Mouse (Mus musculus) bone marrow, adult 2 months (tissue): Measurements from ENCODE around the gene Wfikkn2.

Experiments used
- CTCF ChIP-seq: fragments of 200-500 bp; IDR thresholded peaks from 2 replicates; pipeline ENCODE4 v1.5.1; 2011; ENCODE audit warnings: low read length, control low read depth; ENCODE audit not compliant: control insufficient read depth, insufficient read depth
- POLR2A ChIP-seq: fragments of 200-500 bp; IDR thresholded peaks from 2 replicates; pipeline ENCODE4 v1.6.1; 2011; ENCODE audit warnings: low read depth, mild to moderate bottlenecking, control low read depth, low read length, borderline replicate concordance; ENCODE audit not compliant: control insufficient read depth

DNA sequence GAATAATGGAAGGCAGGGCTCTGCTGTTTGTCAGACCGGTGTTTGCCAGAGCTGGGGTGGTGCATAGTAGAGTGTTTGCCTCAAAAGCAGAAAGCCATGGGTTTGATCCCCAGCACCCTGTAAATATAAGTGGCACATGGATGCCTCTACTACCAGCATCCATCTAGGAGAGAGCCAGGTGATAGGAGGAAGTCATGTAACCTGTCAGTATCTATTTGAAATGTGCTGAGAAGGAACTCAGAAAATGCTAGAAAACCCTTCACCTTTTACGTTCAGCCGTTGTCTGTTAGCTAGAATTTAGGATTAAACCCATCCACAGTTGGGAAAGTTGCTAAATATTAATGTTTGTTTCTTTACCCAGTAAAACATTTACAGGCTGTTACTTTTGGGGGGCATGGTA lies 30.2 kb downstream of the Wfikkn2 start:
- TF ChIP-seq POLR2A, result no peak
- TF ChIP-seq CTCF, result no peak
